Mouse (Mus musculus): Measurements from ENCODE around the gene Smim4. TPM values are rescaled to one million over a fixed set of nuclear protein-coding genes. Genes with fewer than 3 reads are reported as not detected.

Smim4 gene
- polyA plus RNA-seq, 1 experiment from 2014 or later: 65.7 TPM

DNA sequence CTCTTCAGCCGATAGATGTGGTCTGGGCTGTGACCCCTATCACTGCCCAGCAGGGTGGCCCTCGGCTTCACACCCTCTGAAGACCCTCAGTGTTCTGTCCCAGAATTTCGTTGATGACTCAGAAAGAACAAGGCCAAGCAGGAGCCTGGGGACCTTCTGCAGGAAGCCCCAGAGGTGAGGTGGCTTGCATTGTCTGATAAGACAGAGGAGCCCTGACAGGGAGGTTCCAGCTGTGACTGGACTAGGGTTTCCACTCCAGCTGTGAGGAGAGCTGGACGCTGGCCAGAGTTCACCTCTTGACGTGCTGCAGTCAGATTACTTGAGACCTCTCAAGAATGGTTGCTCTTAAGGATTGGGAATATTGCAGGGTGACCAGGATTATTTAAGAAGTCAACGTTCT, 3.3 kb upstream of the Smim4 start:
- 11% methylated on average over 6 of the region's 6 CpGs for WGBS
- H3K36me3 ChIP-seq: peaks cover 36% of the 10 kb centered on the region
- peak overlapping the region; percentile 96 for H3K4me2 ChIP-seq
- H3K9me3 ChIP-seq: no peaks in the 10 kb centered on the region
- no peak for ATAC-seq (ENCODE audit: insufficient number of reproducible peaks, insufficient read depth, low FRiP score, low TSS enrichment, low read depth)
- H3K4me1 ChIP-seq (replicated peaks): peaks cover 32% of the 10 kb centered on the region
- no peak overlapping the region for H3K27ac ChIP-seq
- H3K4me3 ChIP-seq (replicated peaks): peak overlapping the region; percentile 97
- no peaks in the 10 kb centered on the region for H3K27me3 ChIP-seq
- H3K9ac ChIP-seq (replicated peaks): peak overlapping the region; percentile 98

DNA sequence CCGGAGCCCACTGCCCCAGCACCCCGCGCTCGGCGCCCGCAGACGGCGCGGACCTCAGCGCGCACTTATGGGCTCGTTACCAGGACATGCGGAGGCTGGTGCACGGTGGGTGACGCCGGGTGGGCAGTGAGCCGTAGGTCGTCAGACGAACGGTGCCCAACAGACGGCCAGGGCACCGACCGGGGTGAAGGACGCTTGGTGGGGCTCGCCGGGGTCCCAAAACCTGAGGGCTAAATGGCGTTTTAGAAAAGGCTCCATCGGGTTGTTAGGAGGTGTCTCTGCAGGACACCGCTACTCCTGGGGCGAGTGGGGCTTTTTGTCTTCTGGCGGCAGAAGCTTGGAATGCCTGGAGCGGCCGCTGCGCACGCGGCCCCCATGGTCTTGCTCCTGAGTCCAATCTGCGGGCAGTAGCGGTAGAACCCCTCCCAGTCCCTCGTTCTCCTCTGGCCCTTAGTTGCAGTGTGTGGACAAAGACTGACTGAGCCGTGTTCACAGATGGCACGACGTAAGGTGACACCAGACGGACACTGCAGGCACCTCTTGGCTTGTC, 2.6 kb upstream of the Smim4 start:
- peak; percentile 1; the same call in 1 of the 2 replicates for ATAC-seq (ENCODE audit: insufficient number of reproducible peaks, insufficient read depth, low FRiP score, low TSS enrichment, low read depth)

DNA sequence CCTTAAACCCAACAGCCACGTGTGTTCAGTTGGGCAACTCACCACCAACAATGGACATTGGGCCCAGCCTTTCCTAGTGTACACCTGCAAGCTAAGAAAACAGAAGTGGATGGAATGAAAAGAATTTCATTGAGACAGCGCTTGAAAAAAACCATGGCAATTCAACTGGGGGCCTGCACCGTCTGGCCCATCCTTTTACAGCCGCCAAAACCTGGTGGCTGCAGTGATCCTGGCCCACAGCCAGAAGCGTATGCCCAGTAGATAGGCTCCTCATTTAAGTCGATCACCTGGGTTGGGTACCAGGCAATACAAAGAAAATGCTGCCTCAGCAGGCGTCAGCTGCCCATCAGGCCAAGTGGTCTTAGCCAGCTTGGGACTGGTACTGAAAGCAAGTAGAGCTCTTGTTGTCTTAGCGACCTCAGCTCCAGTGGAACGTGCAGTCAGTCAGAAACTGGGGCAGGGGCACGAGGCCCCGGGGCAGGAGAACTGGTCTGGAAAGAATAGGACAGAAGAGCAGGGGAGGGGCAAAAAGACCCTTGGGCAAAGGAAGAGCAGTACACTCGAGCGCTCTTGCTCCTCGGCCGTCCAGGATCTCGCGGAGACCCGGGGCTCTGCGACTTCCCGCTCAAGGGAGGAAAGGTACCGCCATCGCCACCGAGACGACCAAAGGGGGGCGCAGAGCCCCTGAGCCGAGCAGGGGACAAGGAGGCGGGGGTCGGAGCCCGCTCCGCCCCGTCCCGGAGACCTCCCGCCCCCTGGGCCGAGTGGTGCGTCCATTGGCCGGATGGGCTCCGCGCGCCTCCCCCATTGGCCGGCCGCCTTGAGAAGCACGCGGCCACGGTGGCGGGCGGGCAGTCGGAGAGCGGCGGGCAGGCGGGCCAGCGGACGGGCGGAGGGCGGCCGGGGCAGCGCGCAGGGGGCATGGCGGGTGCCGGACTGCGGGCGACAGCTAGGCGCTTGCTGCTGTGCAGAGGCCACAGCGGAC, 1.8 kb upstream of the Smim4 start, which contains the start of gene Nt5dc2:
Gene Nt5dc2 (plus strand): TSS at position 818 of the 985 bp plus-strand sequence.
- peak within 1 kb of the TSS; percentile 98 for H3K9ac ChIP-seq (replicated peaks)
- H3K4me1 ChIP-seq (replicated peaks): peaks cover 42% of the 10 kb centered on the region
- H3K9me3 ChIP-seq: no peaks in the 10 kb centered on the region
- peak within 1 kb of the TSS; percentile 92 for H3K27ac ChIP-seq
- peak within 1 kb of the TSS; percentile 97 for H3K4me3 ChIP-seq (replicated peaks)
- H3K36me3 ChIP-seq: peaks cover 21% of the 10 kb centered on the region
- H3K27me3 ChIP-seq: no peaks in the 10 kb centered on the region
- peak; percentile 78 for ATAC-seq (ENCODE audit: insufficient number of reproducible peaks, insufficient read depth, low FRiP score, low TSS enrichment, low read depth)
- H3K4me2 ChIP-seq: peak within 1 kb of the TSS; percentile 96
- 6% methylated on average over 49 of the region's 63 CpGs for WGBS

More for the DNA sequence above, 2.6 kb upstream of the Smim4 start:
- Histone ChIP-seq H3K4me3 (replicated peaks) (peak overlapping the region; percentile 97), H3K9ac (replicated peaks) (peak overlapping the region; percentile 98), H3K9me3 (no peaks in the 10 kb centered on the region), H3K27ac (peak overlapping the region; percentile 92), H3K4me1 (replicated peaks) (peaks cover 36% of the 10 kb centered on the region), H3K36me3 (peaks cover 29% of the 10 kb centered on the region), H3K4me2 (peak overlapping the region; percentile 96), H3K27me3 (no peaks in the 10 kb centered on the region)
- WGBS: under 1% methylated on average over 37 of the region's 43 CpGs

DNA sequence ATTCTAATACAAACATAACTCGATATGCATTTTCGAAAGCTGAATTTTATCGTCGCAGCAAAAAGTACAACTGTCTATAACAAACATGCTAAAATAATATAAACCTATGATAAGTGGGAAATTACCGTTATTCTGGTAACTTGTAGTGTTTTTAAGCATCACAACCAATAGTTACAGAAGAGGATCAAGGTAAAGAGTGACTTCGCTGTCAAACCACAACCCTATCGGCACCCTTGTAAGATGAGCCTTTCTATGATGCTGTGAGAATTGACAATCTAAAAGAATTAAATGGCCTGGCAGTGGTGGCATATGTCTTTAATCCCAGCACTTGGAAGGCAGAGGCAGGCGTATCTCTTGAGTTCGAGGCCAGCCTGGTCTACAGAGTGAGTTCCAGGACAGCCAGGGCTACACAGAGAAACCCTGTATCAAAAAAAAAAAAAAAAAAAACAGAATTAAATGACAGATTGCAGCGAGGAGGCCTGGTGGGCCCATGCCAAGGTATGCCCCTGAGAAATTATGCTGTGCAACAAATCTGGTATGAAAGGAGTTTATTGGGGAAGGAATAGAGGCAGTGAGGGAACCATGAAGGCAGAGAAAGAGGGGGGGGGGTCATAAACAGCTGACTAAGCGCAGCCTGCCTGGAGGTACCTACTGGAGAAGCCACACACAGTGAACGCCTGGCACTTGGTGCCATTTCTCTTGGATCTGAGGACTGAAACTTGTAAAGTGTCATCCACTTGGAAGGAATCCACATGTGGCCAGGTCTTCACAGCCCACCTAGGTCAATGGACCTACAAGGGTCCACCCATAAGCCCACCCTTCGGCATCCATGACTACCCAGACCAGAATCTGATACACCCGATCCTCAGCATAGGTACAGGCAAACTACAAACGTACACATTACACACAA, 825 bp upstream of the Smim4 start:
- Histone ChIP-seq H3K9ac (replicated peaks) (no peak overlapping the region), H3K9me3 (no peaks in the 10 kb centered on the region), H3K36me3 (peaks cover 11% of the 10 kb centered on the region), H3K27me3 (no peaks in the 10 kb centered on the region), H3K27ac (peak overlapping the region; percentile 92), H3K4me1 (replicated peaks) (peaks cover 51% of the 10 kb centered on the region), H3K4me3 (replicated peaks) (peak overlapping the region; percentile 71; the same call in 1 of the 2 replicates), H3K4me2 (peak overlapping the region; percentile 96)
- 66% methylated on average over 15 of the region's 15 CpGs for WGBS
- no peak for ATAC-seq (ENCODE audit: insufficient number of reproducible peaks, insufficient read depth, low FRiP score, low TSS enrichment, low read depth)

DNA sequence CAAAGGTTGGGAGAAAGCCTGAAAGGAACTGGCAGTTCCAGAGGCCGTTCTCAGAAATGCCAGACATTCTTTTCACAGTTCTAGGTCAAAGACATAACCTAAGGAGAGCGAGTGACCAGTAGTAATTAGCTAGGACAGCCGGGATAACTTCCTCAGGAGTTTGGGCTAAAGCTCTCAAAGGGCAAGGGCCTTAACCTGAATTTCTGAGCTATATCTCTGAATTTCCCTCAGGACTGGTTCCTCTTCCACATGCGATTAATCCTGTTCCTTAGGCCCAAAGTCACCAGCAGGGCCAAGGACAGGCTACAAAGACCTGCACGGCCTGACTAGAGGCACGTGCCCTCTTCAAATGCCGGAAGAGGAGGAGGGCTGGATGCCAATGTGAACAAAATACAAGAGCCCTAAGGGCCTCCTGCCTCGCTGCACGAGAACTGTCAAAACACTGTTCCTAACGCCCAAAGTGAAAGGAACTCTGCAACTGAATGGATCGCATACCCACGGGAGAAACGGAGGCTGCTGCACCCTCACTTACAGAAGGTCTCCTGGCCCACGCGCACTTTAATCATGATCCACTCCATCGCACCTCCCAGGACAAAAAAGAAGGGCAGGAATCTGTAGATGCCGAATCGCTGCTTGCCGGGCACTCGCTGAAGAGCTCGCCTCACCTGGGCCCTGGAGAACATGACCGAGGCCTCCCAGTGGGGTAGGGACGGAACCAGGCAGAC, 493 bp downstream of the Smim4 start:
- H3K4me1 ChIP-seq (replicated peaks): peaks cover 50% of the 10 kb centered on the region
- H3K4me2 ChIP-seq: peak overlapping the region; percentile 81
- 2% methylated on average over 23 of the region's 23 CpGs for WGBS
- peak overlapping the region; percentile 71 for H3K4me3 ChIP-seq (replicated peaks)
- H3K27me3 ChIP-seq: no peaks in the 10 kb centered on the region
- no peak for ATAC-seq (ENCODE audit: insufficient number of reproducible peaks, insufficient read depth, low FRiP score, low TSS enrichment, low read depth)
- H3K9me3 ChIP-seq: no peaks in the 10 kb centered on the region
- H3K27ac ChIP-seq: peak overlapping the region; percentile 87
- H3K36me3 ChIP-seq: peaks cover 6% of the 10 kb centered on the region
- peak overlapping the region; percentile 86 for H3K9ac ChIP-seq (replicated peaks)

DNA sequence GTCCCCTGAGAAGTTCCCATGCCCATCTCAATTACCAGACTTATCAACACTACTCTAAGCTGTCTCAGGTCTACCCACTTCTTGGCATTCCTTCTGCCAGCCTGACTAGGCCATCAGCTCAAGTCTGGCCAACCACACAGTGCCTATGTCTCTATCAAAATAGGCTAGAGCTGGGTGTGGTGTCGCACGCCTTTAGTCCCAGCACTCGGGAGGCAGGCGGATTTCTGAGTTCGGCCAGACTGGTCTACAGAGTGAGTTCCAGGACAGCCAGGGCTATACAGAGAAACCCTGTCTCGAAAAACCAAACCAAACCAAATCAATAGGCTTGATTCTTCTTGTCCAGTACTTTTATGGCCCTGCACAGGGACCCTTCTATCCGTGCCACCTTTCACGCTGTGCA, 1.9 kb downstream of the Smim4 start:
- Histone ChIP-seq H3K9ac (replicated peaks) (no peak overlapping the region), H3K4me2 (peak overlapping the region; percentile 37; the same call in 1 of the 2 replicates), H3K36me3 (peaks cover 18% of the 10 kb centered on the region), H3K9me3 (no peaks in the 10 kb centered on the region), H3K4me1 (replicated peaks) (peaks cover 36% of the 10 kb centered on the region), H3K27me3 (no peaks in the 10 kb centered on the region), H3K4me3 (replicated peaks) (no peak overlapping the region), H3K27ac (no peak overlapping the region)
- no peak for ATAC-seq (ENCODE audit: insufficient number of reproducible peaks, insufficient read depth, low FRiP score, low TSS enrichment, low read depth)
- WGBS: 94% methylated on average over 8 of the region's 8 CpGs

DNA sequence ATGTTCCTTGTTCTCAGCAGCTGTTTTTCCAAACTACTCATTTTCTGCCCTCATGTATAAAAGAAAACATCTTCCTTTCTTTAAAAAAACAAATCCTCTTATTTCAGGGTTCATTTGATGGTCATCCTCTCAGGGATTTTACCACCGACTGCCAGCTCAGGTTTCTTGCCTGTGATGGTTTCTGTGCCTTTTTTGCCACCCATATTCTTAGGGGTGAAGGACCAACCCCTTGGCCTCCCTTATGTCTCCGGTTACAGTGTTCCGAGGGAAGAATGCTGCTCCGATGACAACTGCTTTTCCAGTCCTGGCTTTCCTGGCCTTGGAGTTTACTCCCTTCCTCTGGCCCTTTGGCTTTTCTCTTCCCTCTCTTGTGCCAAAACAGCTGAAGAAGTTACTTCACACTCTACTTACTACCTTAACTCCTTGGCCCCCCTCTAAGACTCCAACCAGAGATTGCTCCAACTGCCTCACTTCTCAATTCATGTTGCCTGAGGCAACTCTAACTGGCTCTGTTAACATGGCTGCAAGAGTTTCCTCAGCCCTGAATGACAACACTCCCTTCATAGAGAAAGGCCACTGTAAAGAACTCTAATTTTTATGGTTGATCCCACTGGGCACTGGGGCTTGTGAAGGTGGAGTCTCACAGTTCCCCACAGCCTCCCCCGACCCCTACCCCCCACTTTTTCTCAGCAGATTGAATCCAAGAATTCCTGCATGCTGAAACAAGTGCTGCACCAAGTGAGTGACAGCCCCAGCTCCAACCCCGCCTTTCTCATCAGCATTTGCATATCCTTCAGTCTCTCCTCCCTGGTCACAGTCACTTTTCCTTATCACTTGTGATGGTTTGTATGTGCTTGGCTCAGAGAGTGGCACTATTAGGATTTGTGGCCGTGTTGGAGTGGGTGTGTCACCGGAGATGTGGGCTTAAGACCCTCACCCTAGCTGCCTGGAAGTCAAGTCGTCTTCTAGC, 3.4 kb downstream of the Smim4 start:
- H3K27me3 ChIP-seq: no peaks in the 10 kb centered on the region
- no peaks in the 10 kb centered on the region for H3K9me3 ChIP-seq
- H3K36me3 ChIP-seq: peaks cover 28% of the 10 kb centered on the region
- no peak for ATAC-seq (ENCODE audit: insufficient number of reproducible peaks, insufficient read depth, low FRiP score, low TSS enrichment, low read depth)
- peaks cover 33% of the 10 kb centered on the region for H3K4me1 ChIP-seq (replicated peaks)
- 47% methylated on average over 9 of the region's 9 CpGs for WGBS
- H3K4me3 ChIP-seq (replicated peaks): no peak overlapping the region
- peak overlapping the region; percentile 84 for H3K27ac ChIP-seq
- no peak overlapping the region; the same call in 1 of the 2 replicates for H3K9ac ChIP-seq (replicated peaks)
- H3K4me2 ChIP-seq: peak overlapping the region; percentile 34

DNA sequence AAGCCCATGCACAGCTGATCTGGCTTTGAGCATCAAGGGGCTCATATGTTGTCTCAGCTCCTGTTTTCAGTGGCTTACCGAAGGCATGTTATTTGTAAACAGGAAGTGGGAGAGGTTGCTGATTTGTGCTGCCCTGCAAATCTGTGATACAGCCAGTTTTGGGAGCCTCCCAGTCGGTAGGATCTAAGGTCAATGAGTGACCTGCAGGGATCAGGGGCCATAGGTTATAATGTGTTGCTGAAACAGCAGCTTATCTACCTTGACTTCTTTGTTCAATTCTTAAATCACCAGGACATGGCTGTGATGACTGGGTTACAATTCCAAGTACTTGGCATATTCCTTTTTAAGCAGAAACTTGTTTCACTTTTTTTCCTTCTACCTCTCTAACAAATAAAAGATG, 13.2 kb downstream of the Smim4 start:
- Histone ChIP-seq H3K4me1 (replicated peaks) (no peaks in the 10 kb centered on the region), H3K27ac (no peak overlapping the region), H3K4me3 (replicated peaks) (no peak overlapping the region), H3K36me3 (peaks cover 82% of the 10 kb centered on the region), H3K27me3 (no peaks in the 10 kb centered on the region), H3K9me3 (no peaks in the 10 kb centered on the region), H3K9ac (replicated peaks) (no peak overlapping the region), H3K4me2 (no peak overlapping the region)
- 65% methylated on average over 2 of the region's 2 CpGs for WGBS
- ATAC-seq (ENCODE audit: insufficient number of reproducible peaks, insufficient read depth, low FRiP score, low TSS enrichment, low read depth): no peak

DNA sequence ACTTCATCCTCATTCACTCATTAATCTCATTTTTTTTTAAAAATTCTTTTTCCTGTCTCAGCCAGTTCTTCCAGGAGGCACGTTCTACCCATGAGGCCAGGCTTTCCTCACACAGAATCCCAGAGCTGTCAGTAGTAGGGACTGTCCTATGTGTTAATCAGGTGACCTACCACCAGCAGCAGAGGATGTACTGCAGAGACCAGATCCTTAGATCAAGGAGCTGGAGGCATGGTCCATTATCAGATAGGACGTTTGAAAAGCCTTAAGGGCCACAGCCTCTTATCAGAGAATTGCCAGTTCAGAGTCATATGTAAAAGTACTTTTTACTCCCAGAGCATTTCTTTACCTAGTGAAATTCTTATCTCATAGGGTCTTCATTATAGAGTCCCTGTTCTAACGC, 14.7 kb downstream of the Smim4 start:
- Histone ChIP-seq H3K4me2 (no peak overlapping the region), H3K27ac (no peak overlapping the region), H3K9me3 (no peaks in the 10 kb centered on the region), H3K4me3 (replicated peaks) (no peak overlapping the region), H3K9ac (replicated peaks) (no peak overlapping the region), H3K4me1 (replicated peaks) (no peaks in the 10 kb centered on the region), H3K36me3 (peaks cover 93% of the 10 kb centered on the region), H3K27me3 (no peaks in the 10 kb centered on the region)
- no peak for ATAC-seq (ENCODE audit: insufficient number of reproducible peaks, insufficient read depth, low FRiP score, low TSS enrichment, low read depth)
- WGBS: 85% methylated on average over 3 of the region's 3 CpGs
